Mouse (Mus musculus) intestine, embryonic 16.5 days (tissue): Measurements from ENCODE around the gene Klf6. TPM values are rescaled to one million over a fixed set of nuclear protein-coding genes. Genes with fewer than 3 reads are reported as not detected.

Source experiments
- ATAC-seq: fragments of 200-750 bp; cut with Nextera tagmentation; 2 replicates; pipeline ENCODE4 v1.8.0; 2017; ENCODE audit warnings: moderate TSS enrichment, moderate library complexity
- H3K27ac ChIP-seq: fragments of 300-500 bp; sonication (generic); 2 replicates; pipeline ENCODE4 v1.5.1; 2014; ENCODE audit warnings: mild to moderate bottlenecking, low read length
- H3K27me3 ChIP-seq: fragments of 300-500 bp; sonication (generic); replicated peaks from 2 replicates; pipeline ENCODE4 v1.6.1; 2014; ENCODE audit warnings: low read length, control low read depth, mixed read lengths; ENCODE audit not compliant: control insufficient read depth, insufficient read depth
- H3K36me3 ChIP-seq: fragments of 300-500 bp; sonication (generic); 2 replicates; pipeline ENCODE4 v1.6.1; 2014; ENCODE audit warnings: low read length, control low read depth; ENCODE audit not compliant: control insufficient read depth, insufficient read depth
- H3K4me1 ChIP-seq: fragments of 300-500 bp; sonication (generic); 2 replicates; pipeline ENCODE4 v1.6.1; 2014; ENCODE audit warnings: low read length, control low read depth, mixed read lengths; ENCODE audit not compliant: control insufficient read depth, insufficient read depth
- H3K4me2 ChIP-seq: fragments of 300-500 bp; sonication (generic); 2 replicates; pipeline ENCODE4 v1.6.1; 2014; ENCODE audit warnings: low read depth, low read length, control low read depth
- H3K4me3 ChIP-seq: fragments of 300-500 bp; sonication (generic); 2 replicates; pipeline ENCODE4 v1.5.1; 2014; ENCODE audit warnings: mild to moderate bottlenecking, low read length
- H3K9ac ChIP-seq: fragments of 300-500 bp; sonication (generic); 2 replicates; pipeline ENCODE4 v1.6.1; 2014; ENCODE audit warnings: low read depth, low read length
- H3K9me3 ChIP-seq: fragments of 300-500 bp; sonication (generic); 2 replicates; pipeline ENCODE4 v1.6.1; 2016; ENCODE audit warnings: low read length, control low read depth; ENCODE audit not compliant: control insufficient read depth
- WGBS: fragments of 180-500 bp; shearing (Covaris S2); extraction: QIAGEN DNeasy Blood & Tissue Kit; methylation state at CpG from one replicate; pipeline ENCODE4 v1.1.7; 2014; 5-methylcytosine and 5-hydroxymethylcytosine counted together
- polyA plus RNA-seq: library from polyadenylated mRNA; unstranded; fragments of >200 nt; fragmentation: Nextera tagmentation; extraction: Ambion mirVana; gene quantifications from 2 replicates; pipeline ENCODE4 v1.2.1, GENCODE M21; 2015

The Klf6 gene
- polyA plus RNA-seq, 1 experiment from 2014 or later, result 71.5 TPM

GRCm38 (mm10) chr13:5837174-5837777 is 24.0 kb upstream of the Klf6 start:
- Histone ChIP-seq H3K9me3 (no peaks in the 10 kb centered on the region), H3K4me1 (no peaks in the 10 kb centered on the region), H3K4me3 (no peak overlapping the region), H3K9ac (no peak overlapping the region), H3K27me3 (no peaks in the 10 kb centered on the region), H3K4me2 (no peak overlapping the region), H3K27ac (no peak overlapping the region), H3K36me3 (no peaks in the 10 kb centered on the region)
- WGBS, result 72% methylated on average over 4 of the region's 4 CpGs
- ATAC-seq, result peak; percentile 67

GRCm38 (mm10) chr13:5841418-5841817 is 19.9 kb upstream of the Klf6 start:
- peak; percentile 85 for ATAC-seq
- Histone ChIP-seq H3K27me3 (no peaks in the 10 kb centered on the region), H3K4me3 (no peak overlapping the region), H3K9ac (no peak overlapping the region), H3K36me3 (no peaks in the 10 kb centered on the region), H3K27ac (peak overlapping the region; percentile 65), H3K9me3 (no peaks in the 10 kb centered on the region), H3K4me1 (peaks cover 8% of the 10 kb centered on the region; the same call in 1 of the 2 replicates), H3K4me2 (no peak overlapping the region)
- 64% methylated on average over 6 of the region's 6 CpGs for WGBS

- Histone ChIP-seq H3K4me1 (peaks cover 8% of the 10 kb centered on the region; the same call in 1 of the 2 replicates), H3K27ac (no peak overlapping the region; the same call in 1 of the 2 replicates), H3K9ac (no peak overlapping the region), H3K4me3 (no peak overlapping the region), H3K27me3 (no peaks in the 10 kb centered on the region), H3K9me3 (no peaks in the 10 kb centered on the region), H3K4me2 (no peak overlapping the region), H3K36me3 (no peaks in the 10 kb centered on the region)
- ATAC-seq, result no peak
- 76% methylated on average over 5 of the region's 5 CpGs for WGBS
Measured at GRCm38 (mm10) chr13:5842911-5843310, 18.4 kb upstream of the Klf6 start.

- H3K27ac ChIP-seq, result no peak overlapping the region
- WGBS, result 53% methylated on average over 2 of the region's 2 CpGs
Measured at GRCm38 (mm10) chr13:5843829-5844228, 17.5 kb upstream of the Klf6 start.

GRCm38 (mm10) chr13:5844338-5844737 is 16.9 kb upstream of the Klf6 start:
- no peak overlapping the region for H3K27ac ChIP-seq
- H3K27me3 ChIP-seq, result no peaks in the 10 kb centered on the region
- H3K4me1 ChIP-seq, result peaks cover 8% of the 10 kb centered on the region; the same call in 1 of the 2 replicates
- no peaks in the 10 kb centered on the region for H3K9me3 ChIP-seq
- H3K36me3 ChIP-seq, result no peaks in the 10 kb centered on the region
- 79% methylated on average over 5 of the region's 5 CpGs for WGBS
- ATAC-seq, result no peak
- H3K9ac ChIP-seq, result no peak overlapping the region
- H3K4me2 ChIP-seq, result no peak overlapping the region
- no peak overlapping the region for H3K4me3 ChIP-seq

More at GRCm38 (mm10) chr13:5843829-5844228, 17.5 kb upstream of the Klf6 start:
- no peak overlapping the region for H3K9ac ChIP-seq
- no peak overlapping the region for H3K4me2 ChIP-seq
- H3K4me1 ChIP-seq, result peaks cover 8% of the 10 kb centered on the region; the same call in 1 of the 2 replicates
- H3K4me3 ChIP-seq, result no peak overlapping the region
- no peaks in the 10 kb centered on the region for H3K9me3 ChIP-seq
- H3K27me3 ChIP-seq, result no peaks in the 10 kb centered on the region
- H3K36me3 ChIP-seq, result no peaks in the 10 kb centered on the region
- ATAC-seq, result no peak

- WGBS, result 33% methylated on average over 10 of the region's 10 CpGs
- 0 out of 2 replicates have a peak overlapping the region, but pooled peaks have one; percentile 5 for H3K9ac ChIP-seq
- H3K27ac ChIP-seq, result peak overlapping the region; percentile 73
- peak; percentile 66 for ATAC-seq
- peaks cover 8% of the 10 kb centered on the region; the same call in 1 of the 2 replicates for H3K4me1 ChIP-seq
- H3K4me2 ChIP-seq, result peak overlapping the region; percentile 26
- no peaks in the 10 kb centered on the region for H3K9me3 ChIP-seq
- H3K36me3 ChIP-seq, result no peaks in the 10 kb centered on the region
- peak overlapping the region; percentile 1; the same call in 1 of the 2 replicates for H3K4me3 ChIP-seq
- no peaks in the 10 kb centered on the region for H3K27me3 ChIP-seq
Measured at GRCm38 (mm10) chr13:5845161-5845590, 16.1 kb upstream of the Klf6 start.

- Histone ChIP-seq H3K27me3 (no peaks in the 10 kb centered on the region), H3K4me2 (peak overlapping the region; percentile 26), H3K9ac (0 out of 2 replicates have a peak overlapping the region, but pooled peaks have one; percentile 5), H3K36me3 (no peaks in the 10 kb centered on the region), H3K4me3 (no peak overlapping the region), H3K4me1 (peaks cover 8% of the 10 kb centered on the region; the same call in 1 of the 2 replicates), H3K27ac (peak overlapping the region; percentile 73), H3K9me3 (no peaks in the 10 kb centered on the region)
- peak; percentile 46 for ATAC-seq
- WGBS, result 60% methylated on average over 5 of the region's 5 CpGs
Measured at GRCm38 (mm10) chr13:5845605-5846004, 15.7 kb upstream of the Klf6 start.

- no peak for ATAC-seq
- 69% methylated on average over 4 of the region's 4 CpGs for WGBS
- H3K9me3 ChIP-seq, result no peaks in the 10 kb centered on the region
Measured at GRCm38 (mm10) chr13:5846860-5847259, 14.4 kb upstream of the Klf6 start.

GRCm38 (mm10) chr13:5847736-5848135 is 13.5 kb upstream of the Klf6 start:
- WGBS, result 40% methylated on average over 2 of the region's 2 CpGs
- no peaks in the 10 kb centered on the region for H3K9me3 ChIP-seq
- no peak overlapping the region for H3K9ac ChIP-seq
- H3K27me3 ChIP-seq, result no peaks in the 10 kb centered on the region
- no peak for ATAC-seq
- H3K36me3 ChIP-seq, result no peaks in the 10 kb centered on the region
- no peak overlapping the region for H3K27ac ChIP-seq
- peaks cover 8% of the 10 kb centered on the region; the same call in 1 of the 2 replicates for H3K4me1 ChIP-seq
- no peak overlapping the region for H3K4me3 ChIP-seq
- no peak overlapping the region for H3K4me2 ChIP-seq

More at GRCm38 (mm10) chr13:5846860-5847259, 14.4 kb upstream of the Klf6 start:
- Histone ChIP-seq H3K9ac (no peak overlapping the region), H3K4me3 (no peak overlapping the region), H3K36me3 (no peaks in the 10 kb centered on the region), H3K4me1 (peaks cover 8% of the 10 kb centered on the region; the same call in 1 of the 2 replicates), H3K27me3 (no peaks in the 10 kb centered on the region), H3K27ac (no peak overlapping the region), H3K4me2 (no peak overlapping the region)
